15 mouse cellular contexts compared by ENCODE assay signal in the genomic region with DNA sequence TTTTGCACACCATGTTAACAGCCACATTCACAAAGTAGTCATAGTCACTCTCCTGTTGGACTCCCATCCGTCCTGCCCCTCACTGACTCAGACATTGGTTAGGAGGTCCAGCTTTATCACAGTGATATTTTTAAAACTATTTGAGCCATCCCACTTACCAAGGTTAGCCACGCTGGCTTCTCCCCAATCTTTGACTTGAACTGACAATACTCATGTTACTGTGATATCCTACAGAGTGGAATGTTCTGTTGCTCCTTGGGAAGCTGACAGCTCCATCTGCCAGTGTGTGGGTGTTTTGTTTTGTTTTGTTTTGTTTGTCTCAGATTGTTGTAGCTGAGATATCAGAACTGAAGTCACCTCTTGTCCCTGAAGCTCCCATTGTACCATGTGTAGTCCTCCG.
A peak's percentile ranks its signal among the peaks of the same experiment; 100 is the strongest.
DNase-seq lines count a peak whose midpoint lies in the region.
"Had no signal": no experiment of that assay in that cellular context is flagged by ENCODE, and none has a peak within 500 bp of the region (broad histone marks: within the 10 kb centered on the region; RNA-seq: fewer than 3 reads in every experiment).

No protein-coding gene starts in this region.

- intact Hi-C loops in left cerebral cortex, postnatal 14 days (cut with DNase I): no loop called here

- peak; percentile 44 to 51 for DNase-seq in cerebellum, adult 18-20 months
- DNase-seq in cerebellum, postnatal 10 days: no peak
- peak; percentile 13 for DNase-seq in 3T3-L1 (ENCODE audit: low read depth, low spot score)
- peak; percentile 78 for DNase-seq in adrenal gland, adult 2 months
- DNase-seq in brain, adult 2 months (ENCODE audit: low read depth, low spot score): peak; percentile 80
- no peak for DNase-seq in right cerebral cortex, postnatal 36 days (ENCODE audit: low spot score in 2 of 2)
- DNase-seq in left cerebral cortex, postnatal 14 days (ENCODE audit: low spot score in 2 of 2): no peak
- DNase-seq: B cell, adult 2 months; gastrocnemius, postnatal 10 days; heart, adult 11 months; kidney, adult 8-10 months; kidney, postnatal 10 days; liver, postnatal 0 days; right cerebral cortex, adult 18-20 months; thymus, postnatal 25 days had no signal

Comparison
In these comparisons a context has a peak if more than half of its experiments do, and no peak if none do; other contexts are left out.
1. DNase-seq: peak in cerebellum, adult 18-20 months (2 of 2), 3T3-L1 (single experiment), adrenal gland, adult 2 months (single experiment) and brain, adult 2 months (single experiment); none in cerebellum, postnatal 10 days (0 of 2), right cerebral cortex, postnatal 36 days (0 of 2) and left cerebral cortex, postnatal 14 days (0 of 2).